Mouse (Mus musculus): ENCODE measurements at regions not wholly inside any gene's neighbourhood (a gene's known extent, or its start where the extent isn't known, plus 50 kb on each side); places are given as distances from the start of the nearest gene placed in this dataset.

- Histone ChIP-seq H3K9ac (ENCODE audit: control insufficient read depth, low read depth, low read length, poor library complexity, severe bottlenecking) (no peak overlapping the region), H3K36me3 (ENCODE audit: control insufficient read depth in 1 of 2, insufficient read depth in 2 of 2, low read length in 2 of 2) (no peaks in the 10 kb centered on the region), H3K27me3 (ENCODE audit: control insufficient read depth in 1 of 2, insufficient read depth in 2 of 2, low read length in 2 of 2) (no peaks in the 10 kb centered on the region), H3K9me3 (replicated peaks; ENCODE audit: insufficient read depth, low read length) (no peaks in the 10 kb centered on the region), H3K4me3 (ENCODE audit: control insufficient read depth in 1 of 2, insufficient read depth in 1 of 2, low read depth in 2 of 2, low read length in 2 of 2) (no peak overlapping the region), H3K27ac (ENCODE audit: control insufficient read depth, low read depth, low read length) (no peak overlapping the region), H3K4me1 (ENCODE audit: control insufficient read depth in 1 of 2, insufficient read depth in 2 of 2, low read length in 2 of 2) (no peaks in the 10 kb centered on the region), H3K79me2 (ENCODE audit: control insufficient read depth, insufficient read depth, low read length, poor library complexity) (no peaks in the 10 kb centered on the region)
- DNase-seq (ENCODE audit: low read depth, low spot score) = peak; percentile 29
- TF ChIP-seq CHD1 (IDR thresholded peaks at IDR 0.05; ENCODE audit: low read depth, low read length) (no peak), ELF1 (IDR thresholded peaks at IDR 0.05; ENCODE audit: low read depth, low read length) (no peak), POLR2AphosphoS5 (IDR thresholded peaks at IDR 0.05; ENCODE audit: borderline replicate concordance, low read depth, low read length) (no peak), GABPA (IDR thresholded peaks at IDR 0.05; ENCODE audit: low read depth, low read length) (no peak), CTCF (IDR thresholded peaks at IDR 0.05 in 2 of 3, conservative IDR thresholded peaks at IDR 0.05 in 1 of 3; ENCODE audit: control insufficient read depth in 1 of 3, insufficient read depth in 1 of 3, low read depth in 2 of 3, low read length in 3 of 3, poor library complexity in 1 of 3, severe bottlenecking in 1 of 3) (peak in 1 of 3 experiments; percentile 51; a peak in 2 of 6 replicates), HCFC1 (IDR thresholded peaks at IDR 0.05; ENCODE audit: low read depth, low read length) (no peak), E2F4 (IDR thresholded peaks at IDR 0.05; ENCODE audit: borderline replicate concordance, low read depth, low read length) (no peak), RAD21 (IDR thresholded peaks at IDR 0.05; ENCODE audit: low read depth, low read length) (peak; percentile 67), MAFK (IDR thresholded peaks at IDR 0.05; ENCODE audit: borderline replicate concordance, low read depth, low read length) (no peak), NRF1 (IDR thresholded peaks at IDR 0.05; ENCODE audit: insufficient read depth, low read depth, low read length, poor library complexity, severe bottlenecking) (no peak), KAT2A (conservative IDR thresholded peaks at IDR 0.05; ENCODE audit: low read depth, low read length) (no peak), MYC (IDR thresholded peaks at IDR 0.05; ENCODE audit: low read depth, low read length) (no peak), USF2 (IDR thresholded peaks at IDR 0.05; ENCODE audit: borderline replicate concordance in 1 of 2, insufficient read depth in 1 of 2, low read depth in 1 of 2, low read length in 2 of 2) (no peak), SIN3A (IDR thresholded peaks at IDR 0.05; ENCODE audit: low read length) (no peak), UBTF (IDR thresholded peaks at IDR 0.05; ENCODE audit: borderline replicate concordance, insufficient read depth, low read depth, low read length) (no peak), BHLHE40 (IDR thresholded peaks at IDR 0.05; ENCODE audit: borderline replicate concordance, low read depth, low read length) (no peak), JUND (IDR thresholded peaks at IDR 0.05; ENCODE audit: low read depth, low read length) (no peak), POLR2AphosphoS2 (IDR thresholded peaks at IDR 0.05; ENCODE audit: low read length) (no peak), ZKSCAN1 (IDR thresholded peaks at IDR 0.05; ENCODE audit: low read depth, low read length) (no peak), MAX (IDR thresholded peaks at IDR 0.05; ENCODE audit: low read length) (no peak), ETS1 (IDR thresholded peaks at IDR 0.05; ENCODE audit: low read depth, low read length) (no peak), CHD2 (IDR thresholded peaks at IDR 0.05; ENCODE audit: low read length) (no peak), MYB (IDR thresholded peaks at IDR 0.05; ENCODE audit: low read depth, low read length) (no peak), MEF2A (IDR thresholded peaks at IDR 0.05; ENCODE audit: extremely low read depth, insufficient replicate concordance, low read depth, low read length, poor library complexity, severe bottlenecking) (no peak), EP300 (IDR thresholded peaks at IDR 0.05; ENCODE audit: low read depth in 1 of 2, low read length in 2 of 2) (no peak), ZMIZ1 (IDR thresholded peaks at IDR 0.05; ENCODE audit: low read depth, low read length) (no peak), ZNF384 (IDR thresholded peaks at IDR 0.05; ENCODE audit: low read depth, low read length) (no peak), SMC3 (IDR thresholded peaks at IDR 0.05; ENCODE audit: low read depth, low read length) (peak; percentile 72), TBP (IDR thresholded peaks at IDR 0.05; ENCODE audit: low read depth, low read length) (no peak), MXI1 (IDR thresholded peaks at IDR 0.05; ENCODE audit: low read depth, low read length) (no peak), ZC3H11A (IDR thresholded peaks at IDR 0.05; ENCODE audit: low read depth, low read length) (peak; percentile 37; the same call in 1 of the 2 replicates), MAZ (IDR thresholded peaks at IDR 0.05; ENCODE audit: low read depth, low read length) (no peak), TCF12 (IDR thresholded peaks at IDR 0.05; ENCODE audit: low read depth, low read length) (no peak), TAL1 (IDR thresholded peaks at IDR 0.05; ENCODE audit: low read length) (no peak), GATA1 (IDR thresholded peaks at IDR 0.05; ENCODE audit: low read depth, low read length) (no peak), USF1 (IDR thresholded peaks at IDR 0.05; ENCODE audit: low read depth, low read length) (no peak)
Measured at GRCm38 (mm10) chr6:103106189-103106588, 404.2 kb upstream of the Chl1 start.

Measured in MEL (cell line).